Mouse (Mus musculus) left cerebral cortex, postnatal 36 days (tissue): ENCODE results near the gene Nxf2. TPM values are rescaled to one million over a fixed set of nuclear protein-coding genes. Genes with fewer than 3 reads are reported as not detected.

ENCODE experiments used
- total RNA-seq, 2 experiments: library from RNA; stranded (reverse); gene quantifications; 2 replicates each; pipeline ENCODE4 v1.2.3; 2021

Gene Nxf2
- total RNA-seq, 2 experiments from 2014 or later, result not detected

Other genes starting within 250 kb of the Nxf2 start
- 10 to 100 TPM; 60.3 to 74.8 TPM for gene Armcx1, start 246.8 kb downstream of the Nxf2 start, total RNA-seq
- gene Armcx6, start 213.3 kb downstream of the Nxf2 start, total RNA-seq, result 1 to 10 TPM; 4.3 to 5.4 TPM
- gene Armcx3, start 208.2 kb downstream of the Nxf2 start, total RNA-seq, result 10 to 100 TPM; 69.0 to 80.1 TPM
- 10 to 100 TPM; 79.1 to 79.8 TPM for gene Armcx2, start 155.5 kb downstream of the Nxf2 start, total RNA-seq
- gene Zmat1, start 44.5 kb upstream of the Nxf2 start, total RNA-seq, result 10 to 100 TPM in 1 of 2 experiments, 1 to 10 TPM in 1; 8.9 to 10.3 TPM
- not detected for gene Gm15023, start 212.9 kb upstream of the Nxf2 start, total RNA-seq
- 100 to 1,000 TPM; 103 to 115 TPM for gene Tceal6, start 245.9 kb upstream of the Nxf2 start, total RNA-seq